Mouse (Mus musculus): ENCODE measurements around the gene Lrig1.

Gene Lrig1

GRCm38 (mm10) chr6:94697423-94697822 lies 2.5 kb downstream of the Lrig1 start:
- DNase-seq = no peak

GRCm38 (mm10) chr6:94696182-94697080 lies 3.5 kb downstream of the Lrig1 start:
- DNase-seq = no peak

- no peak for DNase-seq
Measured at GRCm38 (mm10) chr6:94695121-94695930, 4.6 kb downstream of the Lrig1 start.

DNA sequence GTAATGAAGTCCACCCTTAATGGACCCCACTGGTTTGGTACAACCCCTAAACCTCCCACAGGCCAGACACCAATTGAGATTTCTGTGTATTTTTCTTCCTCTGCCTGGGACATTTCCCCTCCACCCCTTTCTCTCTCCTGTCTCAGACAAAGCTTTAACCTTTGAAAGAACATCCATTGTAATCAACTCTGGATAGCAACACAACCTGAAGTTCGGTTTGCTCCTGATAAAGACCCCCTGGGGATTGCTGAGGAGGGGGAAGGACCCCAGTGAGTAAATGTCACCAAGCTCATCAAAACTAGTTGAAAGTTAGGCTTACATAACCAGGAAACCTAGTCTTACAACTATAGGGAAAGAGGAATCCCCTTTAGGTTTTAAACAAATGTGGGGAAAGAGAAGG lies 5.5 kb downstream of the Lrig1 start:
- DNase-seq = no peak

GRCm38 (mm10) chr6:94693091-94693490 lies 6.9 kb downstream of the Lrig1 start:
- DNase-seq = no peak

GRCm38 (mm10) chr6:94692003-94692402 lies 8.0 kb downstream of the Lrig1 start:
- no peak for DNase-seq

DNA sequence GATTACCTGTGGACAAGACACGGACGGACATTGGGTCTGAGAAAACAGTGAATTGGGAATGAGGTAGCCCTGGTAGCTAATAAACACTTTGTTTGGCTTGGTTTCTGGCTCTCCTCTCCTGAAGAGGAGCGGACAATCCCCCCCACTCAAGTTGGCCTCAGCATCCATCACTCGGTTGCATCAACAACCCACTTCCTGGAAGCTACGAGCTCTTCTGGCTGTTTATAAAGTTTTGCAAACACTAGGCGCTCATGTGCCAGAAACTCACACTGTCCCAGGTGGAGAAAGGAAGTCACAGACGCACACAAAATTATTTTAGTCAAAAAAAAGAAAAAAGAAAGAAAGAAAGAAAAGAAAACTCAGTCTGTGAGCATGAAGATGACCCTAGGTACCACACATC lies 9.7 kb downstream of the Lrig1 start:
- no peak for DNase-seq

DNA sequence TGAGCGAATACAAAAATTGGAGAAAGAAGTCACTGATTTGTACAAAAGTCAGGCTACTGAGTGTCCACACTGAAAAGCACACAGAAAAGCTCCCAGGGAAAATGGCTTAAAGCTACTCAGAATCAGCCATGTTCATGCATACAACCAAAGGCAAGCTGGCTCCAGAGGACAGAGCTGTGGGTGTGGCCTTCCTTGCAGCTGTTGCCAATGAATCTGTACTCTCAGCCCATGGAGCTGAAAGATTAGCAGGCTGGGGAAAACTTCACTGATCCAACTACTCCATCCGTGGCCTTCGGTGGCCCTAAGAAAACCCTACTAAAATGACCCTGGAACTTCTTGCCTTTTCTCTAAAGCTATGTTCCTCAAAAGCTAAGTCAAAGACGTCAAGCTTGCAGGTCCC lies 11.2 kb downstream of the Lrig1 start:
- DNase-seq = peak; percentile 48 to 51

- DNase-seq = no peak
Measured at GRCm38 (mm10) chr6:94686048-94686447, 13.9 kb downstream of the Lrig1 start.

DNA sequence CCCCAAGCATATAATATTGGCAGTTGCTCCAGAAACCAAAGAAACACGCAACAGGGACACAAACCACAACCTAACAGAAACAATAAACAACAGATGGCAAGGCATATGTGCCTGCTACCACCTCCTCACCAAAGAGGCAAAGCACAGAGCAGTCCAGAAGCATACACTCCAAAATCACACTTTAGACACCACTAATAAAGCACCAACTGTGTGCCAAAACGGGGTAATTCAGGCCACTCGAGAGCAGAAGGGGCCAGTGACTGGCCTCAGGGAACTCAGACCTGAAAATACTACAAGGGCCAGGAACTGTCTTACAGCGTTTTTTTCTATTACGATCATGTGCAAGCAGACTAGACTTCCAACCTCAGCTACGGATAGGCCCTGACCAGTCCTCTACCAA lies 14.3 kb downstream of the Lrig1 start:
- no peak for DNase-seq

GRCm38 (mm10) chr6:94684844-94685557 lies 15.0 kb downstream of the Lrig1 start:
- peak in 1 of 2 experiments; percentile 31 for DNase-seq

DNA sequence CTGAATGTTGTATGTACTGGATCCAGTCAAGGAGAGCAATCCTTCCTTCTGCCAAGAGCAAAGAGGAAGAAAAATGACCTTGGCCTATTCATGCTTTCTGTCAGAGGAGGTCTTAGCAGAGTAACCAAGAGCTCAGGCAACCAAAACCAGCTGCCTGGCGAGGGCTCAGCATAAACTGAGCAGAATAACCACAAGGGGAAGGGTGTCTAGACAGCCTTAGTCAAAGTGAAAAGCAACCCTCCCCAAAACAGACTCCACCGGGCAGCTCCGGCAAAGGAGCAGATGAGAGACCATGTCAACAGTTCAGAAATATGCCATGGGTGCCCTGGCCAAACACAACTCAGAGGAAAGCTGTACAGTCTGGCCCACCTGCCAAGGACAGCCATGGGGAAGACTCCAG lies 16.3 kb downstream of the Lrig1 start:
- no peak for DNase-seq

GRCm38 (mm10) chr6:94682270-94682618 lies 17.7 kb downstream of the Lrig1 start:
- no peak for DNase-seq

DNA sequence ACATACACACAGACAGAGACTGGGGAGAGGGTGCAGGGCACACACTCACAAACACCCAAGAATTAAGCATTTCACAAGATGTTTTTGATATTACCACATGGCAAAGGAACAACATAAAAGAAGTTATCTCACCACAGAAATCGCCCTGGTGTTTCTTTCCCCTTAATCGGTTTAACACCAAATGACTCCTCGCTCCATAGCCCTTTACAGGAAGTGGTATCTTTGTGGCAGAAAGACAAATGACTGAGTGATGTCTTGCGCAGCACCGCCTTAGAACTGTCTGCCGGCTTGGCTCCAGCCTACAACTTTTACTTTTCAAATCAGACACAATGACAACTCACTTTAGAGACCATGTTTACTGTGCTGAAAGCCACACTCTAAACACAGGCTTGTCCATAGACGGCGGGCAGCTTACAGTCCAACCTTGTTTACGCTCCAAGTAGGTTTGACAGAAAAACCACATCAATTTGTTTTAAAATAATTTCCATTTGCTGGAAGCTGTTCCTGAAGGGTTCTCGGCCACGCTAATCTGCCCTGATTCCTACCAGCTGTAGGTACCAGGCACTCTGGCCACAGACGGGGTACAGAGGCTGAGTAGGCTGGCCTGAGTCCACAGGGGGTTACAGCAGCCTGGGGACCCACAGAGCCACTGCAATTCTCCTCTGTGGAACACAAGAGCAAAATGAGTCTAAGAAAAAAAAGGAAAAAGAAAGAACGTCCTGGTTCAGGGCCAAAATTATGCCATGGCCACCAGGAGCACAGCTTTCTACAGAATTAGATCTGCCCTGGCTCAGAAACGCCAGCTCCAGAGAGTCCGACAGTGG lies 18.3 kb downstream of the Lrig1 start:
- no peak for DNase-seq

DNA sequence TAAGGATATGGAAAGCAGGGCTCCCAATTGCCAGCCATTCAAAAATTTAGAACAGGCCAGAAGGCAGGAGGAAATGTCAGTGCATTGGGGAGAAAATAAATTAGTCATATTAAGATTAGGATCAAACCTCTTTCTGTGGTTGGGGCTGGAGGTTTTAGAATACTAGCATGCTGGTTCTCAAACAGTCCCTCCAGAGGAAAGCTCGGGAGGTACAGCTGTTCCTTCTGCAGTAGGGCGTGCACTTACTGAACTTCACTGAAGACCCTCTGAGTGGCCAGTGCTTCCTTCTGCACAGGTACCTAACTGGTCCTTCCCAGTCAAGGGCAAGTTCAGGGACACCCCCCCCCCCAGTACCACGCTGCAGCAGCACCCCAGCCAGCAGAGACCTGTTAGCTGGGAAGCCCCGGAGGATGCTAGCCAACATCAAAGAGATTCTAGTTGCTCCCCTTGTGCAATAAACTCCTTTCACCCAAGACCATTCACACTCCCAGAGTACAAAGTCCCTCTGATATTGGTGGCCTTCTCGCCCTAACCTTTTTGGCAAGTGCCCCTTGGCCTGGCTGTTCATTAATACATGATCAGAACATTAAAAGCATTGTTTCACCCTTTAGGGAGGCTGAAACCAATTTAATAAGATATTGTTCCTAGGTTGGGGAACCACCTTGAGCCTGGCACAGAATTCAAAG lies 19.1 kb downstream of the Lrig1 start:
- no peak for DNase-seq

DNA sequence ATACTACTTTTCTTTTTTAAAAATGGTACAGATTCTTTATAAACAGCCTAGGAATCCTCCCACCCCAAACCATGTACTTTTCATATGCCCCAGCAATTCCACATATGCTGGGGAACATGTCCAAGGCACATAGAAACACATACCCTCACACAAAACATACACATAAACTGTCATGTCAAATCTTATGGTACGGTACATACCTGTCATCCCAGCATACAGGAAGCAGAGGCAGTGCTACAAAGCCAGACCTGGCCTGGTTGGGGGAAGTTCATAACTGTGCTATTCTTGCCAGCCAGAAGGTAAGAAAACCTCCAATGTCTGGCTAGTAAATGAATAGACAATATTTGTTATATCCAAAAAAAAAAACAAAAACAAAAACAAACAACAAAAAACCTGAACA lies 20.7 kb downstream of the Lrig1 start:
- no peak for DNase-seq

DNA sequence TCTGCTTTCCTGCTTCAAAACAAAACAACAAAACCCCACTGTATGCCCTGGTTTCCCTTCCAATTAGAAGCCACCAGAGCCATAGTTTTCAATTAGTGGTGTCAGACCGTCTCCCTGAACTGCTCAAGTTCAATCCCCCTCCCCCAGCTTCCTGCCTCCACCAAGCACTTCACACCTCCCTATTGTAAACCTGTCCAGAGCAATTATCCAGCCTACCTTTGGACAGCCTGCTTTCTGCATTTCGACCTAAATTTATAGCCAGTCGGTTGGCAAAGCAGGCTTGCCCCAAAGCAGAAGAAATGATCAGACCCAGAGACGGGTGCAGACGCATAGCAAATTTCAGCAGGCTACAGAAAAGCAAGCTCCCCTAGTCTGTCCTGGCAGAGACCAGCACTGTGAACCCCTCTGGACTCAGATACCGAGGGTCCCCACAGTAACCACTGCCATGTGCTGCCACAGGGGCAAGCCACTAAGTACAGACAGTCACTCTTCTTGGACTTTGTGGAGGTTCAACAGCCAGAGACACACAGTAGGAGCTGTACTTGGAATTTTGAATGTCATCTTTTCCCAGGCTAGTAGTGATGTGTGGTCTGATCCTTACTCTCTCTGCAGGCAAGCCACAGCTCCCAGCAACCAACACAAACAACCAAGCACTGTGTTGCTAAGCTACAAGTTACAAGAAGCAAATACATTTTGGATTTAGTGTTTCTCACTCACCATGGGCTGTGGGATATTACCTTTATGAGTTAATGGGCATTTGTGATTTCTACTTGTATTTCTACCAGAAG lies 21.4 kb downstream of the Lrig1 start:
- DNase-seq = no peak

DNA sequence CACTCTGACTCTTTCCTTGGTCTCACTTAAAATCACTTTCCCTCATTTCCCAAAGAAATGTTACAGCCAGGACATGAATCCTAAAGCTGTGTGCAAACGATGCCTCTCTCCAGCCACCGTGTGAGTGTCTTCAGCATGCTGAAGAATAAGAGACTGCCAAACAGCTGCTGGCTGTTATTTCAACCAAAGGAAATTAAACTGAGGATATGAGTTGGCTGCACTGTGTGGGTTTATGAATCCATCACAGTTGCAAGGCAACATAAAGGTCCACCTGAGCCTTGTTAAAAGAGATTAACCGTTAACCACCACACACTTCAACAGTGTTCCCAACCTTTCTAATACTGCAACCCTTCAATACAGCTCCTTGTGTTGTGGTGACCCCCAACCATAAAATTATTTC lies 22.5 kb downstream of the Lrig1 start:
- DNase-seq = no peak

DNA sequence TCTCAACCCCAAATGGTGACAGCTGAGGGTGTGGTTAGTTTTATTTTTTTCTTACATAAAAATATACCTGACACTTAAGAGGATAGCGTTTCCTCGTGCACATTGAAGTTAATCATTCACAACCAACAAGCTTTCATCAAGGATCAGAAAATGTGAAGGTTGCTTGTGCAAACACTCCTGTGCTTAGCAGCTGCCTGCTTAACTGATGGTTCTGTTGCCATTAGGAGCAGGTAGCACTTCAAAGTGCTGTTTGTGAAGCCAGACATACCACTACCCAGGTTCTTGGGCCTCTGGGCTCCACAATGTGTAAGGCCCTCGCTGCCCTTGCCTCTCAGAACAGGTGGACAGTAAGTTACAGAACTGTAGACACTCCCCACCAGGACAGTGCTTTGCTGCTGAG lies 23.1 kb downstream of the Lrig1 start:
- DNase-seq = no peak

GRCm38 (mm10) chr6:94676300-94676699 lies 23.7 kb downstream of the Lrig1 start:
- no peak for DNase-seq

GRCm38 (mm10) chr6:94672426-94672825 lies 27.5 kb downstream of the Lrig1 start:
- no peak for DNase-seq
